Mouse (Mus musculus): ENCODE results near the gene Ahr.

The Ahr gene

GRCm38 (mm10) chr12:35503586-35503985 is 31.3 kb downstream of the Ahr start:
- DNase-seq (ENCODE audit: low spot score in 2 of 2): no peak

DNA sequence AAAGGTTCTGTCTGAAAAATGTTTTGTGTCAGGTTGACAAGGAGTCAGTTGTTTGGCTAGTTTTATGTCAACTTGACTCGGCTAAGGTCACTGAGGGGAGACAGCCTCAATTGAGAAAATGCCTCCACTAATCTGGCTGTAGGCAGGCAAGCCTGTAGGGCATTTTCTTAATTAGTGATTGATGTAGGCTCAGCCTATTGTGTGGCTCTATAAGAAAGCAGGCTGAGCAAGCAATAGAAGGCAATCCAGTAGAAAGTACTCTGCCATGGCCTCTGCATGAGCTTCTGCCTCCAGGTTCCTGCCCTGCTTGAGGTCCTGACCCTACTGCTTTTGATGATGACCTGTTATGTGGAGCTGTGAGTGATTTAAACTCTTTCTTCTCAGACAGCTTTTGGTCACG is 33.4 kb downstream of the Ahr start:
- DNase-seq (ENCODE audit: low spot score in 2 of 2): no peak

DNA sequence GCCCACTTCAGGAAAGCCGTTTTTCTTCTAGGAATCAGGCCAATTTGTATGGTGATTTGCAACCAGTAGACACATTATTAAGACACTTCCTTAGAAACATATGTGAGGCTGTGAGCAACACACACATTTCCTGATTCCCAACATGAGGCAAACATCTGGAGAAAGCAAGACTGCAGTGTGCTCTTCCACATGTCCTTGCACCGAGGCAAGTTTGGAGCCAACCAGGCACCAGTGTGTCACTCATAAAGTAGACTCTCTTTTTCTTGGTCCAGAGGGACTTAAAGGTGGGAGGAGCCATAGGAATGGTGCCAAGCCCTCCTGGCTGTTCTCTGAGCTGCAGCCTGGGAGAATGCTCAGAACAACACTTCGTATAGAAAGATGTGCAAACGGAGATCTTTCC is 39.6 kb downstream of the Ahr start:
- no peak for DNase-seq (ENCODE audit: low spot score in 2 of 2)

DNA sequence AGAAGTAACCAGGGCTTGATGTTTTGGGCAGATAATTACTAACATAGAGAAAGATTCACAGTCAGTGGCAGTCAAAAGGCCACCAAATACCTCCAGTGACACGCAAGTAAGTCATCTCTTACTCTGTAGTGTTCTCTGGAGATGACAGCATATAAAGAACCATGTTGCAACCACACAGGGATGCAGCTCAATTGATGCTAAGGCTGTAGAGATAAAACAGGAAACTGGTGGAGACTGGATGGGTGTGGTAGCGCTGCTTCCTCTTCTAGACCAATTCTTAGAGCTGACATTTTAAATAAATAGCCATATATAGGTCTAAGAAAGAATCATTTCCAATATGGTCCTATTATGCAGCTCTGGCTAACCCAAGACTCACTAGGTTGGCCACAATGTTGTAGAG is 54.1 kb downstream of the Ahr start:
- no peak for DNase-seq (ENCODE audit: low spot score in 2 of 2)

DNA sequence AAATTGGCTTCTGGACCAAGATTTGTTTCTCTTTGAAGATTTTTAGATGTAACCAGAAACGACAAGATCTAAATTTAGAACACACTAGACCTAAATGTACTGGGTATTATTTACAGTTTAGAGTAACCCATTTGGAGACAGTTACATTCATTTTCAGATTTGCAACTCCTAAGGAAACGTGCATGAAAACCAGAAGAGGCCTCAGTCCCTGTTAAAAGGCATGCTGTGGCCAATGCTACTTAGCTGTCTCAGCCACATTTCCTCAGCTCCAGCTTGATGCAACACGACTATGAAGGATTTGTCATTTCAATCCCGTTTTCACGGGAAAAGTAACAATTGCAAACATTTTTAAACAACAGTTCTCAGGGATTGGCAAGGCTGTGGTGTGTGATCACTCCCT is 55.9 kb downstream of the Ahr start:
- no peak for DNase-seq (ENCODE audit: low spot score in 2 of 2)

GRCm38 (mm10) chr12:35463457-35463856 is 71.4 kb downstream of the Ahr start:
- no peak for DNase-seq (ENCODE audit: low spot score in 2 of 2)

DNA sequence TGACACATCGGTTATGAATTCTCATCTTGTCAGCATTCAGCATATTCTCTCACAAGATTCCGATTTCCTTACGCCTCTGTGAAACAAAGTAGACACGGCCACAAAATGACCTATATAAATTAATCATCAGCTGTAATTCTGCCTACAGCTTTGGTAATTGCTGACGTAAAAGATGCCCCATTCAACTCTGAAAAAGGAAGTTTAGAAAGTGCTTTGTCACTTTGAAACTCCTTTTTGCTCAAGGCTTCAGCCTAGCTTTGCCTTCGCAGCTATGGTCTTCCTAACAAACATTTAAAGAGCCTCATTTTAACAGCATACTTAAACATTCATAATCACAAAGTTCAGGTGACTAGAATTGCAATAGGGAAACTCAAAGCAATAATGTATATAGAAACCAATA is 72.2 kb downstream of the Ahr start:
- DNase-seq (ENCODE audit: low spot score in 2 of 2): no peak

DNA sequence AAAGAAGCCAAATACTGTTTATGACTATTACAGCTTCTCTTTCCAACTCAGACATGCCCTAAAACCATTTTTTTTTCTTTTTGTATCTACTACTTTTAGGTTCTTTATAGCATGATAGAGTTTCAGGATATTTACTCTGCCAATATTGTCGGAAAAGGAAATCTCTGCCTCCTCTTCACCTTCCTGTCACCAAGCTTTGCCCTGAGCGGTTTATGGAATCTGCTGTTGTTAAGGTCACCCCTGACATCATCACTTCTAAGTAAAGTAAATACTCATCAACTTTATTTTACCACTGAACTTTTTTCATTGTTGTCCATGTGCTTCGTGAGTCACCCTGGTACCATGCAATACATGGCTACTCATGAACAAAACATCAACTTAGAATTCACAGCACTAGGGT is 75.2 kb downstream of the Ahr start:
- no peak for DNase-seq (ENCODE audit: low spot score in 2 of 2)
